Mouse (Mus musculus): ENCODE data around the gene Thada.
A peak's percentile ranks its signal among the peaks of the same experiment; 100 is the strongest.
"Not testable (repeated sequence)": the region's sequence is repeated elsewhere in the genome, so short reads cannot be mapped to it uniquely, and the experiment has no call there.

Thada gene

GRCm38 (mm10) chr17:84261010-84261409, 205.0 kb downstream of the Thada start:
- no peak for DNase-seq (ENCODE audit: low read depth, low spot score)

- no peak for DNase-seq (ENCODE audit: low read depth, low spot score)
Observed at GRCm38 (mm10) chr17:84260226-84260625, 205.8 kb downstream of the Thada start.

GRCm38 (mm10) chr17:84258638-84259261, 207.3 kb downstream of the Thada start:
- DNase-seq (ENCODE audit: low read depth, low spot score), result no peak

- no peak for DNase-seq (ENCODE audit: low read depth, low spot score)
Observed at GRCm38 (mm10) chr17:84257927-84258532, 208.0 kb downstream of the Thada start.

- no peak for DNase-seq (ENCODE audit: low read depth, low spot score)
Observed at GRCm38 (mm10) chr17:84256278-84256819, 209.7 kb downstream of the Thada start.

- DNase-seq (ENCODE audit: low read depth, low spot score), result no peak
Observed at GRCm38 (mm10) chr17:84255841-84256240, 210.2 kb downstream of the Thada start.

GRCm38 (mm10) chr17:84251426-84251825, 214.6 kb downstream of the Thada start:
- no peak for DNase-seq (ENCODE audit: low read depth, low spot score)

- DNase-seq (ENCODE audit: low read depth, low spot score), result no peak
Observed at GRCm38 (mm10) chr17:84244182-84244920, 221.7 kb downstream of the Thada start.

GRCm38 (mm10) chr17:84243759-84244158, 222.2 kb downstream of the Thada start:
- no peak for DNase-seq (ENCODE audit: low read depth, low spot score)

GRCm38 (mm10) chr17:84241308-84241957, 224.6 kb downstream of the Thada start:
- peak; percentile 34 for DNase-seq (ENCODE audit: low read depth, low spot score)

- DNase-seq (ENCODE audit: low read depth, low spot score), result no peak
Observed at GRCm38 (mm10) chr17:84239679-84240292, 226.2 kb downstream of the Thada start.

GRCm38 (mm10) chr17:84238174-84238573, 227.8 kb downstream of the Thada start:
- no peak for DNase-seq (ENCODE audit: low read depth, low spot score)

- DNase-seq (ENCODE audit: low read depth, low spot score), result no peak
Observed at GRCm38 (mm10) chr17:84236781-84237557, 229.0 kb downstream of the Thada start.

- DNase-seq (ENCODE audit: low read depth, low spot score), result no peak
Observed at GRCm38 (mm10) chr17:84235399-84235928, 230.5 kb downstream of the Thada start.

GRCm38 (mm10) chr17:84234785-84235184, 231.2 kb downstream of the Thada start:
- DNase-seq (ENCODE audit: low read depth, low spot score), result not testable (repeated sequence)

GRCm38 (mm10) chr17:84233758-84234157, 232.2 kb downstream of the Thada start:
- no peak for DNase-seq (ENCODE audit: low read depth, low spot score)

GRCm38 (mm10) chr17:84231361-84231760, 234.6 kb downstream of the Thada start:
- DNase-seq (ENCODE audit: low read depth, low spot score), result no peak

GRCm38 (mm10) chr17:84228223-84228622, 237.8 kb downstream of the Thada start:
- DNase-seq (ENCODE audit: low read depth, low spot score), result no peak

- no peak for DNase-seq (ENCODE audit: low read depth, low spot score)
Observed at GRCm38 (mm10) chr17:84226681-84227080, 239.3 kb downstream of the Thada start.

- no peak for DNase-seq (ENCODE audit: low read depth, low spot score)
Observed at GRCm38 (mm10) chr17:84226231-84226630, 239.8 kb downstream of the Thada start.
